Mouse (Mus musculus) ES-E14 (cell line): ENCODE results near the gene Cnbp.

ENCODE experiments used
- CHD2 ChIP-seq: IDR thresholded peaks from 2 replicates; pipeline ENCODE4 v1.6.1; 2014; ENCODE audit warnings: mild to moderate bottlenecking, low read depth, low read length, inconsistent platforms
- MAFK ChIP-seq: IDR thresholded peaks from 2 replicates; pipeline ENCODE4 v1.6.1; 2014; ENCODE audit warnings: mild to moderate bottlenecking, low read depth, low read length, inconsistent platforms; ENCODE audit not compliant: insufficient read depth
- ZNF384 ChIP-seq: IDR thresholded peaks from 2 replicates; pipeline ENCODE4 v1.6.1; 2012; ENCODE audit warnings: low read depth, low read length, inconsistent platforms

GRCm38 (mm10) chr6:87841635-87842034 lies 9.3 kb downstream of the Cnbp start:
- TF ChIP-seq CHD2: no peak
- TF ChIP-seq ZNF384: no peak
- no peak for TF ChIP-seq MAFK
